Mouse (Mus musculus): ENCODE results near the gene Pkdrej.

DNA sequence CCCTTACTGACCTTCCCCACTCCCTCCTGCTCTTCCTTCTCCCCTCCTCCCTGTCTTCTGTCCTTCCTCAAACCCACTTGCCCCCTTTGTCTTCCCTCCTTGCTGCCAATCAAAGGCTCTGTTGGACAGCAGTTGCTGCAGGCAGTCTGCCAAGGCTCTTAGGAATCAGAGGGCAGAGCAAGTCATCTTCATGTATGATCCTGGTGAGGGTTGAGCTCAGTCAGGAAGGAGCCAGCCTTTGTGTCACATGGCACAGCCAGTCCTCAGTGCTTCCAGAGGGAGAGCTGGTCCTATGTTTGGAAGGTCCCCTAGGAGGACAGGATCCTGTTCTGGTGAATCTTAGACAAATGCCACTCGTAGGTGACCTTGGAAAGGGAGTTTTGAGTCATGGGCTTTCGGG is 18.6 kb downstream of the Pkdrej start:
- TF ChIP-seq CTCF (IDR thresholded peaks at IDR 0.05; ENCODE audit: extremely low read depth, insufficient read length, insufficient replicate concordance, low read depth, low read length) (no peak), POLR2A (IDR thresholded peaks at IDR 0.05; ENCODE audit: low read depth, low read length) (no peak)

All from small intestine, adult 2 months (tissue).